Mouse (Mus musculus): Measurements from ENCODE around the gene Zmiz1. TPM values are rescaled to one million over a fixed set of nuclear protein-coding genes. Genes with fewer than 3 reads are reported as not detected.
A peak's percentile ranks its signal among the peaks of the same experiment; 100 is the strongest.

Gene Zmiz1
- polyA plus RNA-seq, 1 experiment from 2014 or later, result 44.3 TPM

GRCm38 (mm10) chr14:25533631-25534395 is 74.8 kb downstream of the Zmiz1 start:
- Histone ChIP-seq H3K9me3 (no peaks in the 10 kb centered on the region), H3K4me1 (peaks cover 40% of the 10 kb centered on the region), H3K9ac (no peak overlapping the region), H3K4me3 (no peak overlapping the region), H3K27me3 (no peaks in the 10 kb centered on the region), H3K4me2 (no peak overlapping the region), H3K27ac (0 out of 2 replicates have a peak overlapping the region, but pooled peaks have one; percentile 66), H3K36me3 (peaks cover 44% of the 10 kb centered on the region)
- 83% methylated on average over 9 of the region's 9 CpGs for WGBS
- ATAC-seq (ENCODE audit: insufficient number of reproducible peaks, insufficient read depth, low FRiP score, low TSS enrichment, low read depth), result no peak

GRCm38 (mm10) chr14:25534396-25534769 is 75.4 kb downstream of the Zmiz1 start:
- Histone ChIP-seq H3K36me3 (peaks cover 40% of the 10 kb centered on the region), H3K4me1 (peaks cover 40% of the 10 kb centered on the region), H3K27ac (0 out of 2 replicates have a peak overlapping the region, but pooled peaks have one; percentile 66), H3K4me2 (no peak overlapping the region), H3K9ac (0 out of 2 replicates have a peak overlapping the region, but pooled peaks have one; percentile 51), H3K4me3 (no peak overlapping the region), H3K27me3 (no peaks in the 10 kb centered on the region), H3K9me3 (no peaks in the 10 kb centered on the region)
- ATAC-seq (ENCODE audit: insufficient number of reproducible peaks, insufficient read depth, low FRiP score, low TSS enrichment, low read depth), result no peak

- H3K4me1 ChIP-seq, result peaks cover 42% of the 10 kb centered on the region
These were observed 76.1 kb downstream of the Zmiz1 start for GRCm38 (mm10) chr14:25534918-25535582.

GRCm38 (mm10) chr14:25535583-25535943 is 76.6 kb downstream of the Zmiz1 start:
- 91% methylated on average over 4 of the region's 4 CpGs for WGBS
- H3K4me2 ChIP-seq, result no peak overlapping the region
- H3K27me3 ChIP-seq, result no peaks in the 10 kb centered on the region
- no peak overlapping the region for H3K27ac ChIP-seq
- no peak overlapping the region for H3K9ac ChIP-seq
- ATAC-seq (ENCODE audit: insufficient number of reproducible peaks, insufficient read depth, low FRiP score, low TSS enrichment, low read depth), result no peak
- no peaks in the 10 kb centered on the region for H3K9me3 ChIP-seq
- H3K4me3 ChIP-seq, result no peak overlapping the region
- peaks cover 44% of the 10 kb centered on the region for H3K4me1 ChIP-seq
- peaks cover 49% of the 10 kb centered on the region for H3K36me3 ChIP-seq

More at GRCm38 (mm10) chr14:25534918-25535582, 76.1 kb downstream of the Zmiz1 start:
- H3K36me3 ChIP-seq, result peaks cover 46% of the 10 kb centered on the region
- H3K27me3 ChIP-seq, result no peaks in the 10 kb centered on the region
- H3K9me3 ChIP-seq, result no peaks in the 10 kb centered on the region
- no peak overlapping the region for H3K4me3 ChIP-seq
- no peak overlapping the region for H3K9ac ChIP-seq
- no peak for ATAC-seq (ENCODE audit: insufficient number of reproducible peaks, insufficient read depth, low FRiP score, low TSS enrichment, low read depth)
- H3K27ac ChIP-seq, result no peak overlapping the region
- H3K4me2 ChIP-seq, result no peak overlapping the region
- 83% methylated on average over 11 of the region's 11 CpGs for WGBS

- Histone ChIP-seq H3K9ac (no peak overlapping the region), H3K4me2 (no peak overlapping the region), H3K4me3 (no peak overlapping the region), H3K36me3 (peaks cover 56% of the 10 kb centered on the region), H3K27ac (no peak overlapping the region; the same call in 1 of the 2 replicates), H3K4me1 (peaks cover 40% of the 10 kb centered on the region), H3K27me3 (no peaks in the 10 kb centered on the region), H3K9me3 (no peaks in the 10 kb centered on the region)
- 85% methylated on average over 8 of the region's 8 CpGs for WGBS
- ATAC-seq (ENCODE audit: insufficient number of reproducible peaks, insufficient read depth, low FRiP score, low TSS enrichment, low read depth), result no peak
These were observed 77.5 kb downstream of the Zmiz1 start for GRCm38 (mm10) chr14:25536476-25536875.

- 86% methylated on average over 1 of the region's 1 CpGs for WGBS
- no peak for ATAC-seq (ENCODE audit: insufficient number of reproducible peaks, insufficient read depth, low FRiP score, low TSS enrichment, low read depth)
These were observed 78.4 kb downstream of the Zmiz1 start for GRCm38 (mm10) chr14:25537351-25537750.

GRCm38 (mm10) chr14:25538522-25538921 is 79.5 kb downstream of the Zmiz1 start:
- no peak for ATAC-seq (ENCODE audit: insufficient number of reproducible peaks, insufficient read depth, low FRiP score, low TSS enrichment, low read depth)
- Histone ChIP-seq H3K4me3 (no peak overlapping the region), H3K27ac (no peak overlapping the region), H3K4me1 (peaks cover 27% of the 10 kb centered on the region), H3K9ac (no peak overlapping the region), H3K9me3 (no peaks in the 10 kb centered on the region), H3K36me3 (peaks cover 56% of the 10 kb centered on the region), H3K4me2 (no peak overlapping the region), H3K27me3 (no peaks in the 10 kb centered on the region)
- 93% methylated on average over 2 of the region's 2 CpGs for WGBS

More at GRCm38 (mm10) chr14:25537351-25537750, 78.4 kb downstream of the Zmiz1 start:
- Histone ChIP-seq H3K4me3 (no peak overlapping the region), H3K9me3 (no peaks in the 10 kb centered on the region), H3K4me2 (no peak overlapping the region), H3K27me3 (no peaks in the 10 kb centered on the region), H3K4me1 (peaks cover 36% of the 10 kb centered on the region), H3K9ac (no peak overlapping the region), H3K36me3 (peaks cover 56% of the 10 kb centered on the region), H3K27ac (no peak overlapping the region)

- Histone ChIP-seq H3K27ac (no peak overlapping the region), H3K4me3 (no peak overlapping the region), H3K27me3 (no peaks in the 10 kb centered on the region), H3K4me2 (no peak overlapping the region), H3K4me1 (0 out of 2 replicates have a peak, but pooled peaks cover 16% of the 10 kb centered on the region), H3K9ac (no peak overlapping the region), H3K36me3 (peaks cover 55% of the 10 kb centered on the region), H3K9me3 (no peaks in the 10 kb centered on the region)
- ATAC-seq (ENCODE audit: insufficient number of reproducible peaks, insufficient read depth, low FRiP score, low TSS enrichment, low read depth), result 0 out of 2 replicates have a peak, but pooled peaks have one; percentile 10
- WGBS, result 83% methylated on average over 10 of the region's 10 CpGs
These were observed 80.6 kb downstream of the Zmiz1 start for GRCm38 (mm10) chr14:25539493-25540116.

- Histone ChIP-seq H3K4me3 (no peak overlapping the region), H3K4me2 (no peak overlapping the region), H3K36me3 (peaks cover 55% of the 10 kb centered on the region), H3K27me3 (no peaks in the 10 kb centered on the region), H3K27ac (no peak overlapping the region), H3K9me3 (no peaks in the 10 kb centered on the region), H3K4me1 (peaks cover 19% of the 10 kb centered on the region; the same call in 1 of the 2 replicates), H3K9ac (no peak overlapping the region)
- WGBS, result 80% methylated on average over 4 of the region's 4 CpGs
- no peak for ATAC-seq (ENCODE audit: insufficient number of reproducible peaks, insufficient read depth, low FRiP score, low TSS enrichment, low read depth)
These were observed 81.2 kb downstream of the Zmiz1 start for GRCm38 (mm10) chr14:25540172-25540571.

GRCm38 (mm10) chr14:25541213-25541612 is 82.2 kb downstream of the Zmiz1 start:
- peaks cover 56% of the 10 kb centered on the region for H3K36me3 ChIP-seq
- peaks cover 24% of the 10 kb centered on the region for H3K4me1 ChIP-seq
- no peak overlapping the region for H3K4me2 ChIP-seq
- no peak for ATAC-seq (ENCODE audit: insufficient number of reproducible peaks, insufficient read depth, low FRiP score, low TSS enrichment, low read depth)
- no peak overlapping the region for H3K4me3 ChIP-seq
- no peak overlapping the region for H3K27ac ChIP-seq
- no peak overlapping the region for H3K9ac ChIP-seq
- H3K9me3 ChIP-seq, result no peaks in the 10 kb centered on the region
- H3K27me3 ChIP-seq, result no peaks in the 10 kb centered on the region
- 76% methylated on average over 5 of the region's 5 CpGs for WGBS

GRCm38 (mm10) chr14:25543098-25543497 is 84.1 kb downstream of the Zmiz1 start:
- Histone ChIP-seq H3K9me3 (no peaks in the 10 kb centered on the region), H3K27me3 (no peaks in the 10 kb centered on the region), H3K4me3 (no peak overlapping the region), H3K36me3 (peaks cover 47% of the 10 kb centered on the region), H3K9ac (no peak overlapping the region), H3K4me1 (peaks cover 41% of the 10 kb centered on the region), H3K27ac (no peak overlapping the region), H3K4me2 (no peak overlapping the region)
- 96% methylated on average over 4 of the region's 4 CpGs for WGBS
- ATAC-seq (ENCODE audit: insufficient number of reproducible peaks, insufficient read depth, low FRiP score, low TSS enrichment, low read depth), result no peak
